Mouse (Mus musculus) adrenal gland, postnatal 36 days (tissue): ENCODE data around the gene Adcy9. TPM values are rescaled to one million over a fixed set of nuclear protein-coding genes. Genes with fewer than 3 reads are reported as not detected.

ENCODE experiments used
- DNase-seq, 2 experiments: peaks; one replicate each; pipeline ENCODE4 v3.0.0; 2021; ENCODE audit warnings: mixed read lengths in 1 of 2
- long read RNA-seq, 2 experiments: library from polyadenylated mRNA; stranded (forward); transcript quantifications; one replicate each; pipeline ENCODE4 v2.0.0; 2021; ENCODE audit warnings: borderline sequencing depth in 2 of 2
- total RNA-seq, 2 experiments: library from RNA; stranded (reverse); gene quantifications; 2 replicates each; pipeline ENCODE4 v1.2.3; 2021

Gene Adcy9
- total RNA-seq: 10 to 100 TPM; 55.5 to 76.6 TPM
- long read RNA-seq, experiment 1, full-length matches to known transcripts: 3 of 14 reads
- long read RNA-seq, experiment 1, partial matches to known transcripts: 4 of 14 reads
- long read RNA-seq, experiment 1, other reads (novel, unspliced or antisense): 7 of 14 reads
- long read RNA-seq, experiment 2, full-length matches to known transcripts: 2 of 5 reads
- long read RNA-seq, experiment 2, partial matches to known transcripts: 2 of 5 reads
- long read RNA-seq, experiment 2, other reads (novel, unspliced or antisense): 1 of 5 reads

DNA sequence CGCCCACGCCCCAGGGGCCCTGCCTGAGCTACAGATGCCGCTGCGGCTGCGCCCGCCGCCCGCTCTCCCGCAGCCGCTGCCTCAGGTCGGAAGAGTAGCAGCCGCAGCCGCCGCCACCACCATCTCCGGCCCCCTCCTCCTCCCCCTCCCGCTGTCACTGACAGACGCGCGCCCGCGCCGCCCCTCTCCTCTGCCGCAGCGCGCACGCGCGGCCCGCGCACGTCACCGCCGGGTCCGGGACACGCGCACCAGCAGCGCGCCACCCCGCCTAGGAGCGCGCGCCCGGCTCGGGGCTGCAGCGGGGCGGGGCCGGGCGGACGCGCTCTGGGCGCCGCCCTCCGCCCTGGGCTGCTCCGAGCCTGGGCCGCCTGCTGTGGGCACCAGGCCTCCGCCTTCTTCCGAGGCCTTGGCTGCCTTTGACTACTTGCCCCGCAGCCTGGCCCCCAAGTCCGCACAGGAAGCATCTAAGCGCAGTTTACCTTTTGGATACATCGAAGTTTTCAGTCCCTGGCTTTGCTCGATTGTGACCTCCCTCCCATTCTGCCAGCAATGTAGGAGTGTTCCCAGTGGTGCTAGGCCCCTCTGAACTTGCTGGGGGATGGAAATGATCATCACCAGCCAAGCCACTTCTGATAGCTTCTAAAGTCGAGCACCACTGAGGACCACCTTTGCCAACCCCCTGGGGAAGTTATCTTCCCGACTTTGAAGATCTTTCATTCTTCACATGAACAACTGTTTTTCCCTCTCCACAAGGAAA, at the start of gene Adcy9:
Gene Adcy9, minus strand, starts transcription at position 201 of the 757 bp plus-strand sequence.
- DNase-seq: peak; percentile 95 to 98

DNA sequence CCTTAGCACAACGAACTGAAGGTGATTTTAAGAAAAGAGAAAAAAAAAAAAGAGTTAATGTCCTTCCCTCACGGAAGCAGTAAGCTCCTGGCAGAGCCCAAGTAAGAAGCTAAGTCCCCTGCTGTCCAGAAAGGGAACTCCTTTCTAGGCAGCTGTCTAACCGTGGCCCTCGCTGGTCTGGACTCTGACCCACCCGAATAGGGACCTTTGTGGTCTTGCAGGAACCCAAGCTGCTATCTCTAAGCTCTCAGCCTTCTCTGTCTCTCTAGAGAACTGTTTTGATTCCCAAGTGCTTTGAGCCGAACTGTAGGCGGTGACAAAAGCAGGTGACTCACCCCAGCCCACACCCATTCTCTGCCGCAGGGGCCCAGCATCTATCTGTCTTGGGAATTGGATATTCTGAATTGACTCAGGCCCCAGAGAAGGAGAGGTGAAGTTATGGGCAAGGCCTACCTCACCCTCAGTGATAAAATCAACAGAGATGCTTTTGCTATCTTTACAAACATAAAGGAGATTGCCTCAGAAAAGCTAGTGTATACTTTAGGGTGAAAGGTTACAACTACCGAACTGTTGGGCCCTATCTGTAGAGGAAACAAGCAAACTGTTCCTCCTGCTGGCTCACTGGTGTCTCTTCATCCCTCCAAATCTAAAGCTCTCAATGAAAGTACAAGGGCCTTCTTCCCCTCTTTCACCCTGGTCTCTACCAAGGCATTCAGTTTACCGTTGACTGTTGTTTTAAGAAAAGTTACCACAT, 49.5 kb upstream of the Adcy9 start:
- peak; percentile 45 to 47 for DNase-seq

DNA sequence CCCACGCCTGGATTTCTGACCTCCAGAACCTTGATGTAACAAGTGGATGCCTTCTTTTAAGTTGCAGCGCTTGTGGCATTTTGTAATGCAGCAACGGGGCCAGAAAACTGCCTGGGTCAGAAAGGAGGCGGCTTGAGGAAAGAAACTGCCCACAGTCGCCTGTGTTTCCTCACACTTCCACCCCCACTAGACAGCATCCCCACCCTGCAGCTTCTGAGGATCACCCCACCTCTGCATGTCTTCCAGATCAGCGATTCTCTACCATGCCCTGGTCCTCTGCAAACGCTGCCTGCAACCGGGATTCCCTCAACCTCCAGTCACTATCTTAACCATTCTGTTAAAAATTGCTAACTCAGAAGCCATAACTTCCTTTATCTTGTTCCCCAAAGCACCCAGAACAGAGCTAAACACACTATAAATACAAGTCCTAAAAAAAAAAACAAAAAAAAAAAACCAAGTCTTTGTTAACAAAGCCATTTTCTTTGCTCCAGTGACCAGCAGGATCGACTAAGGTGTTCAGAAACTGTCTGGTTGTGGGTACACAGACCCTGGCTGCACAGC, 44.3 kb upstream of the Adcy9 start:
- no peak for DNase-seq

DNA sequence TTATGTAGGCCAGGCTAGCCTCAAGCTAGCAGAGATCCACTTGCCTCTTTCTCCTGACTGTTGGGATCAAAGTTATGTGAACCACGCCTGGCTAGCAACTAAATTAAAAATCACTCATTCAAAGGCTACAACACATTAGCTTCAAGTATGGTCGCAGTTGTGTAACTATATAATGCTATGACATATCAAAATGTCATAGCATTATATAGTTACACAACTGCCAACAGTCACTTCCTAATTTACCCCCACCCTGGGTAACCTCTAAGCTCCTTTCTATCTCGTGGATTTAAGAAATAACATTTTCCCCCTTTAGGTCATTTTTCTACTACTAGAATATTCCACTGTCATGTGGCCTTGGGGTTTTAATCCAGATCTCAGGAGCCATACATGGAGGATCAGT, 37.6 kb upstream of the Adcy9 start:
- DNase-seq: no peak

DNA sequence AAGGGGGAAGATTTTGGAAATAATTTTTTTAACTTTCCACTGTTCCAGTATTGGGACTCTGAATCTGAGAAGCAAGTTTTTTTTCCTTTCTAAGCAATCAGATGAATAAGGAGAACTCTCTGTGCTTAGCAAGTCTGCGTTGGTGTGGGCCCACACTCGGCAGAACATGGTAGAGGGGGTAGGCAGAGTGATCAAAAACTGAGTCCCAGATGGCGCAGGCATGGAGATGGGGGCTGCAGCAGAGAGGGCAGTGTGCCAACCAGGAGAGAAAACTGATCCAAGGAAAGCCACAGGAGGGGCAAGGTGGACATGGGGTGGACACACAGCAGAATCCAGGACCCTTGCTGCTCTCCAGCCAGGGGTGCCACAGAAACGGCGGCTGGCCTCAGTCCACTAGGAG, 36.1 kb upstream of the Adcy9 start:
- no peak for DNase-seq

DNA sequence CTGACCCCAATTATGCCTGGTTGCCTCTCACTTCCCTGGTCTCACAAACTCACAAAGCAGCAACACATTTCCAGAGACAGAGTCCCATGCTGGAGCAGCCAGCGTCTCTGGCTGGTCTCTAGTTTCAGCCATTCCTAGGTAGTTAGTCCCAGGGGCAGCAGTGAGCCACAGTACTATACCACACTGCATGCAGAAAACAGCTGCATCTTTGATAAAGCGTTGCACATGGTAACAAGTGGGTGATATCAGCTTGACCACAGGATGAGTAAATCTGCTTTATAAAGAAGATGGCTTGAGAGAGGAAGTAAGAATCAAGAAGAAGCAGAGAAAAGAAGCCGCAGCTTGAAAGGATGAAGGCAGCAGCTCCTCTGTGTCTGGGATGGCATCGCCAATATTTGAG, 35.4 kb upstream of the Adcy9 start:
- DNase-seq: no peak

DNA sequence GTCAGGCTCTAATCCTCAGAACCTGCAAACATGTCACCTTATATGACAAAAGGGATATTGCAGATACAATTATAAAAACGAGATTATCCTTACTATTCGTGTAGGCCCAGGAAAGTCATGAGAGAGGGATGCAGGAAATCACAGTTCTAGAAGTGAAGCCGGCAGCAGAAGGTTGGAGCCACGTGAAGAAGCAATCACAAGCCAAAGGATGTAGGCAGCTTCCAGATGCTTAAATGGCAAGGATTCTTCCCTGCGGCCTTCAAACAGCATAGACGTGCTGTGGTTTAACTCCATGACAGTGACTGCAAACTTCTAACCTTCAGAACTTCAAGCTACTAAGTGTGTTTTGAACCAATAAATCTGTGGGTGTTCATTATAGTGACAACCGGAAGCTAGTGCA, 34.3 kb upstream of the Adcy9 start:
- DNase-seq: no peak

DNA sequence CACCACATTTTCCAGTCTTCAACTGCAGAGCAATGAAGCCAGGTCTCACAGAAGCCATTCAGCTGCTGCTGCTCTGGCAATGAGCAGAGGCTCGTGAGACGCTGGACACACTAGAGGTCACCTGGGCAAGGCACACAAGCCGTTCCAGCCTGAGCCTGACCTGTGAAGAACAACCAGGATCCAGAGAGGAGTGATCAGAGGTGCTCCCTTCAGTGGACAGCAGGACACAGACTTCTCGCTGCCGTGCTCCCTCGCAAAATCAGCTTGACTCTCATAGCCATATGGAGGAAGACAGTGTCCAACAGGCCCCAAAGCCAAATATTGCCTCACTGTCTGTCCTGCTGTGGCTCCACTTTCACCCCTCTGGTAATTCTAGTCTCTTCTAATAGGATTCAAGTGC, 29.1 kb upstream of the Adcy9 start:
- no peak for DNase-seq

DNA sequence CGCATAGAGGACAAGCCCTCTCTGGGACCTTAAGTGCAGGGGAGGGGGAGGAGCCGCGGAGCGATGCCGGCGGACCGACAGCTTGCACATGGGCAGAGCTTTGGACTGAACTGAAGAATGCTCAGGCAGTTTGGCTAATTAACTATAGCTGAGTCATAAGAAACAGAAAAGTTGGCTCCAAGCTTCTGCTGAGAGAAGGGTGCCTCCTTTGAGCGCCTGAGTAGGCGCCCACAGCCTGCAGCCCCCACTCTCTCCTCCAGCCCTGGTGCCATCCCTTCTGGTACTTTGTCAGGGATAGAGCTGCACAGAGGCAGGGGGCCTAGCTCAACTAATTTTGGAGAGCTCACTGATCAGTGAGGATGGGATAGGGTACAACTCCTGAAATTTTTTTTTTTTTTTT, 27.9 kb upstream of the Adcy9 start:
- DNase-seq: no peak

DNA sequence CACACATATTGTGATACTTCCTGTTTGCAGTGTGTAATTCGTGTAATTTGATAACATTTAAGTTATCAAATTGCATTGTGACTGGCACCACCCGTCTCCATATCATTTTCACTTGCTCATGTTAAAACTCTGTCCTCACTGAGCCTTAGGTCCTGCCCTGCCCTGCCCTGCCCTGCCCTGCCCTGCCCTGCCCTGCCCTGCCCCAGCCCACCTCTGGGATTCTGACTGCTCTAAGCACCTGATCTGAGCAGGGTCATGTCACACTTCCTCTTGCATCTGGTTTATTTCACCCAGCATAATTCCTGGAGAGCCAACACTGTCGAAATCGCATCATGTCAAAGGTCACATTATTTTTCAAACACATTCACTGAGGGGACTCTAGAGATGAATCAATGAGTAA, 26.1 kb upstream of the Adcy9 start:
- DNase-seq: no peak

DNA sequence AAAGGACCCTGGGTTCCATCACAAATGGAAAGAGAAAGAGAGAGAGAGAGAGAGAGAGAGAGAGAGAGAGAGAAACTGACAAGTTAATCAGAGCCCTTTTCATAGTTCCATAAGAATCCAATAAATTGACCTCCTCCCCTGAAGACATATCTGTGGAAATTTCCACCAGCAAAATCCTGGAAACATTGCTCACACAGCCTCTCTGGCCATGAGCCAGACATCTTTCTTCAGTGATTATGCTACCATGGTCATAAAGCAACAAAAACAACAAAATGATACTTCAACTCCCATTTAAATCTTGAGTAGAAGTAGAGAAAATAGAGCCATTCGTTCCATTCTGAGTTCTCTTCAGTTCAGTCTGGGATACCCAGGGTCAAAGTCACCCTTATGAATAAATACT, 24.1 kb upstream of the Adcy9 start:
- DNase-seq: peak in 1 of 2 experiments; percentile 25

DNA sequence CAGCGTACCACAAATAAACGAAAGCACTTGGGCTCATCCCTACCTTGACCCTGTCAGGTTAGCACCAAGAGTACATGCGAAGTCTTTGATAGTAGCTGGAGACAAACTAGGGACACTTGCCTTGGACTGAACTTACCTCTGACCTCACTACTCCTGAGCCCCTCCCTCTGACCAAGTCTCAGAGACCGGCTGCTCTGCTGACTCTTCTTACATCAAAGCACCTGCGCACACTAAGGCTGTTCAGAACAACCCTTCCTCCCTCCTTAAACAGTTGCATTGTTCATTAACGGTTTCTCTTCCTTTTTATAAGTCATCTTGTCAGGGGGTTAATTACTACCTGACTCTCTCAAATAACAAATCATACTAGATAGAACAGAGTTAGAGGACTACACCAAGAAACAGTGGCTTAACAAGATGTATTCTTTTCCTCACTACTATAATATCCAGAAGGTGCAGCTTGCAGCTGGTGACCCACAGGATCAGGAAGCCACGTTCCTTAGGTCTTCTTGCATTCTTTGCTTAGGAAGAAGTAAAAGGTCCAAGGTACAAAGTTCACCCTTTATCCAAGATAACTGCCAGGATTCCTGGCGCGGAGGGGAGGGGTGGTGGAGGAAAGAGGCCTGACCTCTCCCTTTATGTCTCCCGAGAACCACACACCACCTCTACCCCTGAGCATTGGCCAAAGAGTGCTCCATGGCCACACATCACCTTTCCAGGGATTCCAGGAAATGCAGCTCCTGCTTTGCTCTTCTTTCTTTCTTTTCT, 19.2 kb upstream of the Adcy9 start:
- DNase-seq: no peak

DNA sequence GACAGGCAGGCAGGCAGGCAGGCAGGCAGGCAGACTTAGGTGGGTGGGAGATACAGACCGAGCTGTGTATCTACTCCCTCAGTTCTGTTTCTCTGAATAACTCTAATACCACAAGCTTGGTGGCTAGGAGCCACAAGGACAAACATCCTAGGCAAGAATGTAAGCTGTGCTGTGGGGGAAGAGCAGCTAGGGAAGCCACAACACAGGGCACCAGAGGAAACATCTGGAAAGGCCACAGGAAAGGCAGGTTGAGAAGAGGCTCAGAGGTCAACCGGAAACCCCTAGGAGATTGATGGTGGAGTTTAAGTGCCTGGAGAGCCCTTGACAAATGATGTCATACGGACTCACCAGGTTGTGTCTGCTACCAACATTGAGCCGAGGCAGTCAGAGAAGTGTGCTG, 16.4 kb upstream of the Adcy9 start:
- DNase-seq: peak in 1 of 2 experiments; percentile 14

DNA sequence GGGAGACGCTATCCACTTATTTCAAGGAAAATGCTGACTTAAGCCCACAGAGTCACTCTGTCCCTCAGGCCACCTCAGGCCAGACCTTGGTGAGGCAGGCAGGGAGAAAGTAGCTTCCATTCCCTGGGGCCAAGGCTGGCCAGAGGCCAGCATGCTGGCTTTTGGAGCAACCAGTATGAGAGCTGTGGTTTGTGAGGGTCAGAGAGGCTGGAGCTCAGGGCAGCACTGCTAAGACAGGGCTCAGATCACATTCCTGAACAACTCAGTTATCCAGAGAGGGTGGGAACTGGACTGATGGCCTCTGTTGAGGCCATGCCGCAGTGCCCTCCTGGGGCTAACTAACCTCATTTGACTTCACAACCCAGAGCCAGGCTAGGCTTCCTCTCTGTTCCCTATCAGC, 15.1 kb upstream of the Adcy9 start:
- DNase-seq: peak; percentile 71 to 76

DNA sequence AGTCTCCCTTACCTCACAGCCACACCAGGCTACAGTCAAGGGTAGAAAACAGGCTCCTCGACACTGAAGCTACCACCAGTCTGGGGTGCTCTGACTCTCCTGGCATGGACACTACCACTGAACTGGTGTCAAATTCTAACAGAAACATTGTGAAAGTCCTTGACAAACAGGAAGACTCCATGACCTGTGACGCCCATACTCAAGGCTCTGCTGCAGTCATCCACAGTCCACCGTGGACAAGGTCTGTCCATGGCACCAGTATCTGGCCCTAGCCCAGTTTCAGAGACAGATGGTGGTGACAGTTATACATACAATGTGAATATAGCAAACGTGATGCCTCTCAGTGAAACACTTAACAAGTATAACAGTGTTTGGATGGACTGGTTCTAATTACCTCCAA, 11.5 kb upstream of the Adcy9 start:
- no peak for DNase-seq

DNA sequence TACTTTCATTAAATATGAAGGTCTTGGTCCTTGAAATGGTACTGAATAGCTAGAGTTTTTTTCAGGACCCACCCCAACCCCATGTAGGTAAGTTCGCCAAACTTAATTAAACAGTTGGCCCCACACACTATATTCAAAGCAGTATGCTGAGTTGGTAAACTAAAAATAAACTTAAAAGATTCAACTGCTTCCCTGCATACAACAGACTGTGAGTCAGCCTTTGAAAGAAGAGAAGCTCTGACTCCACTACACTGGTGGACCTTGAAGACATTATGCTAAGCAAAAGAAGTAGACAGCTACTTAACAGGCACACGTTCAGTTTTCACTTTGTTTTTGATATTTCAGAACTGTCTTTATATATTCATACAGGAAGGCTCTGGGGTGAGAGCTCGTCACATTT, 10.7 kb upstream of the Adcy9 start:
- no peak for DNase-seq

DNA sequence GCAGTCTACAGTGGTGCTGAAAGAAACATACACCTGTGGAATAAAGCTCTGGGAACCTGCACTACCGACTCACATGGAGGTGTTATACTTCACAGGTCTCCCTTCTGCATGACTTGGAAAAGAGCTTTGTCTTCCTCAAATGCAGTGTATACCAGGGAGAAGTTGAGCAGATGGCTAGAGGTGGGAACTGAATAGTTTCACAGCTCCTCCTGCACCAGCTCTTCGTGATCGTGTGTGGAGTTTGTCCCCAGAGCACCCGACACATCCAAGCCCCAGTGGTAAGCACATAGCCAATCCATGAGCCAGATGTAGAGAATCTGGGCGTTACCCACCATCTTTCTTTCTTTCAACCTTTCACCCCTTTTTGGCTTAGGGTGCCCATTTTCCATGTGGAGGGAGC, 9.9 kb upstream of the Adcy9 start:
- DNase-seq: no peak

DNA sequence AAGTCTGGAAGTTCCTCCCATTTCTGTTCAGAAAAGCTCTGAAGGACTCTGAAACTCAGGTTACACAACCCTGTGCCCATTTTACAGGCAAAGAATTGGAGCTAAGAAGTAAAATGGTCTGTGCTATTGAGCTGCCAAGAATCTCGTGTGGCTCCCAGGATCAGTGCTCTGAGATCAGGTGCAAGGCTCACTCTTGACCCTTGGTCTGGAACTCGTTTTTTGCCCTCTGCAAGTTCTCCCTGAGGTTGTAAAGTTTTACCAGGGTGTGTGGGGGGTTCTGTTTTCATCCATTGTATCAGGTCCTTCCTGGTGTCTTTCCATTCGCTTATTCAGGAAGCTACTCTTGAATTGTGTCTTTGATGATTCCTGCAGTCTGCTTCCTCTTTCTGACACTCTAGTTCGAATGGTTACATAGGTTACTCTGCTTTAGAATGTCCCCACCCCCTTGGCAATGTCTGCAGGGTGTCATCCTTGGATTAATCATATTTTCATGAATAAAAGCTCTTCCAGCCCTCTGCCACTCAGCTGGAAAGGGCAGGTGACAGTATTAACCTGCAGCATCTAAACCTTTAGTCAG, 5.4 kb upstream of the Adcy9 start:
- DNase-seq: no peak

DNA sequence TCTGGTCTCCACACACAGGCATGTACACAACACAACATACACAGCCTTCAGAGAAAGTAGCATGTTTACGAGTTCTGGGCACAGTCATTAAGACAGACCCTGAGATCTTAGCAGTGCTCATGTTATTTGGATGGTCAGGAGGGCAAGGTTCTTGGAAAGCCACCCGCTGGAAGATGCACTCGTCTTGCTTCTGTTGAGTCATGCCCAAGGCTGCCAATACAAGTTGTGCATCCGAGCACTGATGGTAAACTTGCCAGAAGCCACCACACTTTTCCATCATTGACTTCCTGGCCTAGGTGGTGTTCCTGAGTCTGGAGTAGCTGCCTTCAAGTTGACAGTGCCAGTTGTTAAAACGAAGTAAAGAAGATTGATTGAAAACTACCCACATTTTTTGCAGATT, 3.3 kb upstream of the Adcy9 start:
- no peak for DNase-seq

DNA sequence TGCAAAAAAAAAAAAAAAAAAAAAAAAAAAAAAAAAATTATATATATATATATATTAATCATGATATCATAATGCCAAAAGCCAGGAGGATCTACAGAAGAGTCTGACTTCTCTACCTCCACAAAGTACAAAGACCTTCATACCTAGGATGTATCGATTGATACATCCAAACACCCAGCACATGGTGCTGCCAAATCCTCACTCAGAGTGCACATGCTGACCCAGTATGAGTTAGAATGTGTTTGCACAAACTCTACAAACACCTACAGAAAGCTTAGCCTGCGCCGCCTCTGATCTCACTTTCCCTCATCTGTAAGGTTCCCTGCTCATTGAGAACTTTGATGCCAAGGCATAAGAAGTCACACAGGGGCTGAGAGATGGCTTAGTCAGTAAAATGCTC, 2.7 kb upstream of the Adcy9 start:
- no peak for DNase-seq

DNA sequence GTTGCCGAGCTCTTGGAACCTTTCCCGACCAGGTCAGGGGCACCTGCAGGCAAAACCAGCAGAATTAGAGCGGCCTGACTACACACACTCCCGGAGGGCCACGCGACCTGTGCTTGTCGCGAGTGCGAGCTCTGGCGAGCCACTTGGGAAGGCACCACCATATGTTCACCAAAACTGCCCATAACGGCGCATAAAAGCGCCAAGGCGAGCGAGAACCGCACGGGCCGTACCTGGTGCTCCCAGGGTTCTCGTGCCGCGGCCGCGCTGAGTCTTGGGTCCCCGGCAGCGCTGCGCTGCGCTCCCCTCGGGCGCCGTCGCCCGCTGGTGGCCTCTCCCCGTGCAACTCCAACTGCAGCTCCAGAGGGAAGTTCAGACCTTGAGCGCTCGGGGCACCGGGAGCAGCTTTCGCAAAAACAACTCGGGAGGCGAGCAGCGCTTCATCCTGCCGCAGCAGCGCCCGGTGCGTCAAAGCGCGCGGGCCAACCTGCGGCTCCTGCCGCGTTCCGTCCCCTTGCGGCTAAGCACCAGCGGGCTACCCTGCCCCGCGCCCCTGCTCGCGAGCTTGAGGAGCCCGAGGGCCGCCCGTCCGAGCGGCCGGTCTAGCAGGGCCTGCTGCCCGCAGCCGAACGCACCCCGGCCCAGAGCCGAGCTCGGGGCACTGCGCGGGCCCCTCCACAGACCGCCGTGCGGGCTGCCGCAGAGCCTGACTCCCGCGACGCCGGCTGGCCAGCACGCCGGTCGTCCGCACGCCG, 576 bp downstream of the Adcy9 start:
- DNase-seq: peak; percentile 69 to 75
